Mouse (Mus musculus): ENCODE measurements around the gene A530016L24Rik. TPM values are rescaled to one million over a fixed set of nuclear protein-coding genes. Genes with fewer than 3 reads are reported as not detected.
A peak's percentile ranks its signal among the peaks of the same experiment; 100 is the strongest.

Gene A530016L24Rik
- total and polyA plus RNA-seq, 3 experiments = 34.7 to 52.9 (median 38.6) TPM

GRCm38 (mm10) chr12:112489535-112489934 is 287 bp downstream of the A530016L24Rik start:
- H3K27me3 ChIP-seq (ENCODE audit: control insufficient read depth, insufficient read depth, low read length) = no peaks in the 10 kb centered on the region
- H3K36me3 ChIP-seq (ENCODE audit: control insufficient read depth, insufficient read depth, low read length) = peaks cover 2% of the 10 kb centered on the region; the same call in 1 of the 2 replicates
- no peak overlapping the region for H3K4me3 ChIP-seq
- no peak for DNase-seq
- WGBS = 92% methylated on average over 9 of the region's 9 CpGs
- peak overlapping the region; percentile 91 for H3K27ac ChIP-seq
- H3K9ac ChIP-seq (ENCODE audit: low read depth, low read length) = no peak overlapping the region
- intact Hi-C loops (cut with DNase I) = no loop called here
- H3K4me1 ChIP-seq (ENCODE audit: control insufficient read depth, insufficient read depth, low read length) = peaks cover 39% of the 10 kb centered on the region
- H3K79me2 ChIP-seq (replicated peaks; ENCODE audit: control insufficient read depth, insufficient read depth, low read length) = no peaks in the 10 kb centered on the region
- TF ChIP-seq EP300 (IDR thresholded peaks at IDR 0.05; ENCODE audit: insufficient read depth, low read depth, low read length) (0 out of 2 replicates have a peak, but pooled peaks have one; percentile 3), CTCF (IDR thresholded peaks at IDR 0.05) (no peak), POLR2A (IDR thresholded peaks at IDR 0.05; ENCODE audit: insufficient read depth, low read depth, low read length) (0 out of 2 replicates have a peak, but pooled peaks have one; percentile 3)

GRCm38 (mm10) chr12:112490444-112490939 is 1.2 kb downstream of the A530016L24Rik start:
- intact Hi-C loops (cut with DNase I) = loop anchor here (2.0 to 5.0 kb wide), 3 partner anchors 26 to 127 kb away; partner anchors contain the start of genes Inf2 and Tmem179
- TF ChIP-seq CTCF (IDR thresholded peaks at IDR 0.05) (peak; percentile 59), EP300 (IDR thresholded peaks at IDR 0.05; ENCODE audit: insufficient read depth, low read depth, low read length) (peak; percentile 97; the same call in 1 of the 2 replicates), POLR2A (IDR thresholded peaks at IDR 0.05; ENCODE audit: insufficient read depth, low read depth, low read length) (peak; percentile 51)
- peak overlapping the region; percentile 91 for H3K27ac ChIP-seq
- H3K27me3 ChIP-seq (ENCODE audit: control insufficient read depth, insufficient read depth, low read length) = no peaks in the 10 kb centered on the region
- H3K36me3 ChIP-seq (ENCODE audit: control insufficient read depth, insufficient read depth, low read length) = peaks cover 2% of the 10 kb centered on the region; the same call in 1 of the 2 replicates
- H3K9ac ChIP-seq (ENCODE audit: low read depth, low read length) = peak overlapping the region; percentile 53
- 7% methylated on average over 3 of the region's 3 CpGs for whole genome bisulfite sequencing
- peaks cover 39% of the 10 kb centered on the region for H3K4me1 ChIP-seq (ENCODE audit: control insufficient read depth, insufficient read depth, low read length)
- H3K4me3 ChIP-seq = peak overlapping the region; percentile 46
- DNase-seq = peak; percentile 74 to 86
- no peaks in the 10 kb centered on the region for H3K79me2 ChIP-seq (replicated peaks; ENCODE audit: control insufficient read depth, insufficient read depth, low read length)

GRCm38 (mm10) chr12:112496136-112496535 is 6.9 kb downstream of the A530016L24Rik start:
- H3K4me1 ChIP-seq (ENCODE audit: control insufficient read depth, insufficient read depth, low read length) = peaks cover 5% of the 10 kb centered on the region
- no peaks in the 10 kb centered on the region for H3K79me2 ChIP-seq (replicated peaks; ENCODE audit: control insufficient read depth, insufficient read depth, low read length)
- no peak overlapping the region for H3K27ac ChIP-seq
- DNase-seq = peak in 1 of 2 experiments; percentile 40
- no peaks in the 10 kb centered on the region for H3K36me3 ChIP-seq (ENCODE audit: control insufficient read depth, insufficient read depth, low read length)
- no peak overlapping the region for H3K9ac ChIP-seq (ENCODE audit: low read depth, low read length)
- intact Hi-C loops (cut with DNase I) = no loop called here
- H3K27me3 ChIP-seq (ENCODE audit: control insufficient read depth, insufficient read depth, low read length) = no peaks in the 10 kb centered on the region
- no peak overlapping the region for H3K4me3 ChIP-seq
- 69% methylated on average over 5 of the region's 5 CpGs for whole genome bisulfite sequencing
- no peak for TF ChIP-seq EP300 (IDR thresholded peaks at IDR 0.05; ENCODE audit: insufficient read depth, low read depth, low read length)

GRCm38 (mm10) chr12:112497731-112498130 is 8.5 kb downstream of the A530016L24Rik start:
- Histone ChIP-seq H3K27ac (no peak overlapping the region), H3K4me3 (no peak overlapping the region), H3K36me3 (ENCODE audit: control insufficient read depth, insufficient read depth, low read length) (no peaks in the 10 kb centered on the region), H3K4me1 (ENCODE audit: control insufficient read depth, insufficient read depth, low read length) (no peaks in the 10 kb centered on the region), H3K27me3 (ENCODE audit: control insufficient read depth, insufficient read depth, low read length) (no peaks in the 10 kb centered on the region), H3K79me2 (replicated peaks; ENCODE audit: control insufficient read depth, insufficient read depth, low read length) (no peaks in the 10 kb centered on the region), H3K9ac (ENCODE audit: low read depth, low read length) (no peak overlapping the region)
- intact Hi-C loops (cut with DNase I) = loop anchor here (2.0 kb wide), 1 partner anchor 45 kb away; no protein-coding TSS in a partner anchor
- TF ChIP-seq EP300 (IDR thresholded peaks at IDR 0.05; ENCODE audit: insufficient read depth, low read depth, low read length) (no peak), POLR2A (IDR thresholded peaks at IDR 0.05; ENCODE audit: insufficient read depth, low read depth, low read length) (no peak), CTCF (IDR thresholded peaks at IDR 0.05) (peak; percentile 48)
- DNase-seq = peak in 1 of 2 experiments; percentile 27
- 56% methylated on average over 8 of the region's 8 CpGs for WGBS

- intact Hi-C loops (cut with DNase I) = loop anchor here (2.0 kb wide), 1 partner anchor 44 kb away; no protein-coding TSS in a partner anchor
- no peaks in the 10 kb centered on the region for H3K27me3 ChIP-seq (ENCODE audit: control insufficient read depth, insufficient read depth, low read length)
- H3K27ac ChIP-seq = no peak overlapping the region
- H3K36me3 ChIP-seq (ENCODE audit: control insufficient read depth, insufficient read depth, low read length) = no peaks in the 10 kb centered on the region
- no peaks in the 10 kb centered on the region for H3K4me1 ChIP-seq (ENCODE audit: control insufficient read depth, insufficient read depth, low read length)
- H3K79me2 ChIP-seq (replicated peaks; ENCODE audit: control insufficient read depth, insufficient read depth, low read length) = no peaks in the 10 kb centered on the region
- no peak overlapping the region for H3K9ac ChIP-seq (ENCODE audit: low read depth, low read length)
- DNase-seq = no peak
- no peak overlapping the region for H3K4me3 ChIP-seq
- WGBS = 57% methylated on average over 11 of the region's 11 CpGs
- TF ChIP-seq POLR2A (IDR thresholded peaks at IDR 0.05; ENCODE audit: insufficient read depth, low read depth, low read length) (no peak), CTCF (IDR thresholded peaks at IDR 0.05) (peak; percentile 62)
These were observed 9.4 kb downstream of the A530016L24Rik start for GRCm38 (mm10) chr12:112498683-112499082.

- intact Hi-C loops (cut with DNase I) = loop anchor here (5.0 kb wide), 1 partner anchor 104 kb away; no protein-coding TSS in a partner anchor
- no peaks in the 10 kb centered on the region for H3K27me3 ChIP-seq (ENCODE audit: control insufficient read depth, insufficient read depth, low read length)
- no peak for TF ChIP-seq POLR2A (IDR thresholded peaks at IDR 0.05; ENCODE audit: insufficient read depth, low read depth, low read length)
- TF ChIP-seq EP300 (IDR thresholded peaks at IDR 0.05; ENCODE audit: insufficient read depth, low read depth, low read length) = no peak
- no peak for TF ChIP-seq CTCF (IDR thresholded peaks at IDR 0.05)
- no peak overlapping the region for H3K4me3 ChIP-seq
- H3K79me2 ChIP-seq (replicated peaks; ENCODE audit: control insufficient read depth, insufficient read depth, low read length) = no peaks in the 10 kb centered on the region
- WGBS = 5% methylated on average over 19 of the region's 19 CpGs
- H3K36me3 ChIP-seq (ENCODE audit: control insufficient read depth, insufficient read depth, low read length) = no peaks in the 10 kb centered on the region
- DNase-seq = no peak
- no peak overlapping the region for H3K27ac ChIP-seq
- no peak overlapping the region for H3K9ac ChIP-seq (ENCODE audit: low read depth, low read length)
- H3K4me1 ChIP-seq (ENCODE audit: control insufficient read depth, insufficient read depth, low read length) = no peaks in the 10 kb centered on the region
These were observed 13.9 kb downstream of the A530016L24Rik start for GRCm38 (mm10) chr12:112503003-112503771.

Data from heart, adult 2 months (tissue).